Mouse (Mus musculus) liver, embryonic 14 days (tissue): ENCODE measurements around the gene Gm49398. TPM values are rescaled to one million over a fixed set of nuclear protein-coding genes. Genes with fewer than 3 reads are reported as not detected.

Source experiments
- polyA plus RNA-seq: library from polyadenylated mRNA; depleted of rRNA; stranded (reverse); fragments of >200 nt; gene quantifications from 2 replicates; pipeline ENCODE4 v1.2.3, GENCODE M21; 2012; rRNA removed

Gene Gm49398
- not detected in 2 replicates for polyA plus RNA-seq

GRCm38 (mm10) chr13:61288739-61289138 is at the start of gene Gm49398:
TSS of gene Gm49398 (minus strand) at chr13:61288839.

GRCm38 (mm10) chr13:61255258-61255657 is 33.4 kb downstream of the Gm49398 start, which contains the start of gene Cts8:
TSS of gene Cts8 (minus strand) at chr13:61255358.

GRCm38 (mm10) chr13:61203310-61203709 is 85.3 kb downstream of the Gm49398 start, which contains the start of gene Cts6:
TSS of gene Cts6 (minus strand) at chr13:61203410.

Other genes with a start within 250 kb of the Gm49398 start
- gene Ctsq, start 248.2 kb downstream of the Gm49398 start, polyA plus RNA-seq = 0.03 and 0.15 TPM in 2 replicates
- gene Ctsr, start 124.6 kb downstream of the Gm49398 start, polyA plus RNA-seq = not detected in 2 replicates
- gene Cts6, start 85.4 kb downstream of the Gm49398 start, polyA plus RNA-seq = not detected in 2 replicates
- gene Cts8, start 33.5 kb downstream of the Gm49398 start, polyA plus RNA-seq = not detected in 2 replicates
- gene Cts7, start 69.4 kb upstream of the Gm49398 start, polyA plus RNA-seq = not detected in 2 replicates